8 mouse cellular contexts compared by ENCODE assay signal in the genomic region with DNA sequence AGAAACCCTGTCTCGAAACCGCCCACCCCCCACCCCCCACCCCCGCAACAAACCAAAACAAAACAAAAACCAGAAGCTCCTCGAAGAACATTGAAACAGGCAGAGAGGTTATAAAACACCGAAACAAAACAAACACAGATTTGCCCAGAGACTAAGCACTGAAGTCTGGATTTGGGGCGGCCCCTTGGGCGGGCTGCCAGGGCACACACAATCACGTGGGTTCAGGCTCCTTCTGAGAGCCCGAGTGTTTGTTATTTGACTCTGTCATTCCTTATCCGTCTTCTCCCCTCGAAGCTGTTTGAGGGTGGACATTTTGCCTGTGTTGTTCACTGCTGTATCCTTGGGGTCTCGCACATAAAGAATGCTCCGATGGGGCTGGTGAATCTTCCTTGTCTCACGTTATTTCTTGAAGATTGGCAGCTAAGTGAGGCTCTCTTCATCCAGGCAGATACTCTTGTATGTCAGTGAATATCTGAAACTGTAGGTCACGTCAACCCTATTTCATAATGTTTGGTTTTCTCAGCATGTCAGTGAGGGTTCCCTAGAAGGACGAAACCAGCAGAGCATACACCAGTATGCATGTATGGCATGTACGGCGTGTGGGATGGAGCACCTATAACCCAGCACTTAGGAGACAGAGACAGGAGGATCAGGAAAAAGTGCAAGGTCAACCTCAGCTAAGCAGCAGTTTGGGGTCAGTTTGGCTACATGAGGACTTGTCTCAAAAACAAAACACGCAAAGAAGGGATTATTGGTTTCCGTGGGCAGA.
DNase-seq lines count a peak whose midpoint lies in the region; TF ChIP-seq lines count a peak whose summit lies in the region.
"Had no signal": no experiment of that assay in that cellular context is flagged by ENCODE, and none has a peak within 500 bp of the region (broad histone marks: within the 10 kb centered on the region; RNA-seq: fewer than 3 reads in every experiment).

No protein-coding gene starts in this region.

- intact Hi-C loops in heart, postnatal 14 days (cut with DNase I) = no loop called here
- intact Hi-C loops in heart, postnatal 10 days (cut with DNase I) = no loop called here
- intact Hi-C loops in left cerebral cortex, postnatal 25 days (cut with DNase I) = loop anchor here (2.0 to 5.0 kb wide), 2 partner anchors 63 to 179 kb away; a partner anchor contains a TSS

- no peak overlapping the region for H3K4me3 ChIP-seq in embryonic fibroblast, embryonic 13.5 days (ENCODE audit: insufficient read depth, low read length)
- H3K4me3 ChIP-seq: neural tube, embryonic 12.5 days had no signal

- H3K27ac ChIP-seq in embryonic fibroblast, embryonic 13.5 days (ENCODE audit: insufficient read depth, low read length) = peak overlapping the region; percentile 94
- H3K27ac ChIP-seq: neural tube, embryonic 12.5 days had no signal

- 0 out of 2 replicates have a peak, but pooled peaks have one; percentile 16 for TF ChIP-seq POLR2A in embryonic fibroblast, embryonic 13.5 days (IDR thresholded peaks at IDR 0.05; ENCODE audit: low read depth, low read length)

- H3K4me1 ChIP-seq in embryonic fibroblast, embryonic 13.5 days (ENCODE audit: control insufficient read depth, insufficient read depth, low read length) = peaks cover 7% of the 10 kb centered on the region
- H3K4me1 ChIP-seq: neural tube, embryonic 12.5 days had no signal

- peak; percentile 14 to 30 for DNase-seq in heart, postnatal 14 days
- no peak for DNase-seq in heart, postnatal 10 days
- peak; percentile 57 for DNase-seq in adrenal gland, postnatal 14 days
- peak; percentile 71 for DNase-seq in lung, postnatal 36 days
- DNase-seq in left cerebral cortex, postnatal 25 days (ENCODE audit: low spot score in 2 of 2) = no peak
- DNase-seq in right cerebral cortex, adult 18-20 months = no peak

- TF ChIP-seq CTCF in embryonic fibroblast, embryonic 13.5 days (IDR thresholded peaks at IDR 0.05; ENCODE audit: borderline replicate concordance, insufficient read depth, low read length) = no peak

Comparison
In these comparisons a context has a peak if more than half of its experiments do, and no peak if none do; other contexts are left out.
1. DNase-seq: peak in heart, postnatal 14 days (2 of 2), adrenal gland, postnatal 14 days (single experiment) and lung, postnatal 36 days (single experiment); none in heart, postnatal 10 days (0 of 2), left cerebral cortex, postnatal 25 days (0 of 2) and right cerebral cortex, adult 18-20 months (single experiment).